Mouse (Mus musculus) heart, embryonic 12.5 days (tissue): ENCODE data around the gene Naga. TPM values are rescaled to one million over a fixed set of nuclear protein-coding genes. Genes with fewer than 3 reads are reported as not detected.

Experiments used
- ATAC-seq: fragments of 200-750 bp; cut with Nextera tagmentation; 2 replicates; pipeline ENCODE4 v1.8.0; 2017; ENCODE audit warnings: moderate TSS enrichment, moderate library complexity; ENCODE audit not compliant: insufficient number of reproducible peaks, low FRiP score
- H3K27ac ChIP-seq: fragments of 300-500 bp; sonication (generic); 2 replicates; pipeline ENCODE4 v1.5.1; 2016; ENCODE audit warnings: mild to moderate bottlenecking, moderate library complexity; ENCODE audit not compliant: poor library complexity, severe bottlenecking
- H3K27me3 ChIP-seq: fragments of 300-500 bp; sonication (generic); replicated peaks from 2 replicates; pipeline ENCODE4 v1.6.1; 2016; ENCODE audit warnings: mild to moderate bottlenecking, moderate library complexity
- H3K36me3 ChIP-seq: fragments of 300-500 bp; sonication (generic); 2 replicates; pipeline ENCODE4 v1.6.1; 2016; ENCODE audit warnings: mild to moderate bottlenecking, moderate library complexity
- H3K4me1 ChIP-seq: fragments of 300-500 bp; sonication (generic); replicated peaks from 2 replicates; pipeline ENCODE4 v1.6.1; 2016; ENCODE audit warnings: mild to moderate bottlenecking
- H3K4me2 ChIP-seq: fragments of 300-500 bp; sonication (generic); 2 replicates; pipeline ENCODE4 v1.6.1; 2016; ENCODE audit warnings: mild to moderate bottlenecking, moderate library complexity
- H3K4me3 ChIP-seq: fragments of 300-500 bp; sonication (generic); 2 replicates; pipeline ENCODE4 v1.5.1; 2016; ENCODE audit warnings: mild to moderate bottlenecking
- H3K9ac ChIP-seq: fragments of 300-500 bp; sonication (generic); 2 replicates; pipeline ENCODE4 v1.6.1; 2016; ENCODE audit warnings: mild to moderate bottlenecking, moderate library complexity
- H3K9me3 ChIP-seq: fragments of 300-500 bp; sonication (generic); replicated peaks from 2 replicates; pipeline ENCODE4 v1.6.1; 2016; ENCODE audit warnings: mild to moderate bottlenecking, moderate library complexity
- WGBS: fragments of 180-500 bp; shearing (Covaris S2); methylation state at CpG from one replicate; pipeline ENCODE4 v1.1.7; 2016; 5-methylcytosine and 5-hydroxymethylcytosine counted together
- polyA plus RNA-seq: library from polyadenylated mRNA; unstranded; fragments of >200 nt; fragmentation: Nextera tagmentation; extraction: Ambion mirVana; gene quantifications from 2 replicates; pipeline ENCODE4 v1.2.1, GENCODE M21; 2016

Naga gene
- polyA plus RNA-seq, 1 experiment from 2014 or later = 40.5 TPM

GRCm38 (mm10) chr15:82292851-82293250 is 45.9 kb downstream of the Naga start:
- ATAC-seq = no peak; the same call in 1 of the 2 replicates
- H3K4me1 ChIP-seq = peaks cover 15% of the 10 kb centered on the region
- 24% methylated on average over 5 of the region's 5 CpGs for WGBS
- no peaks in the 10 kb centered on the region for H3K36me3 ChIP-seq
- H3K4me3 ChIP-seq = peak overlapping the region; percentile 8; the same call in 1 of the 2 replicates
- H3K27ac ChIP-seq = no peak overlapping the region
- peak overlapping the region; percentile 51 for H3K4me2 ChIP-seq
- H3K9ac ChIP-seq = 0 out of 2 replicates have a peak overlapping the region, but pooled peaks have one; percentile 1
- H3K9me3 ChIP-seq = no peaks in the 10 kb centered on the region
- H3K27me3 ChIP-seq = no peaks in the 10 kb centered on the region

- H3K4me2 ChIP-seq = no peak overlapping the region
- no peaks in the 10 kb centered on the region for H3K9me3 ChIP-seq
- H3K36me3 ChIP-seq = no peaks in the 10 kb centered on the region
- H3K4me1 ChIP-seq = peaks cover 15% of the 10 kb centered on the region
- H3K27ac ChIP-seq = no peak overlapping the region
- H3K9ac ChIP-seq = no peak overlapping the region
- 88% methylated on average over 7 of the region's 7 CpGs for WGBS
- ATAC-seq = no peak
- no peaks in the 10 kb centered on the region for H3K27me3 ChIP-seq
- no peak overlapping the region for H3K4me3 ChIP-seq
Measured at GRCm38 (mm10) chr15:82290252-82290651, 48.5 kb downstream of the Naga start.

GRCm38 (mm10) chr15:82286157-82286556 is 52.6 kb downstream of the Naga start:
- 49% methylated on average over 12 of the region's 12 CpGs for WGBS
- Histone ChIP-seq H3K4me2 (no peak overlapping the region), H3K4me3 (no peak overlapping the region), H3K27ac (no peak overlapping the region), H3K27me3 (no peaks in the 10 kb centered on the region), H3K9ac (no peak overlapping the region), H3K4me1 (no peaks in the 10 kb centered on the region), H3K36me3 (no peaks in the 10 kb centered on the region), H3K9me3 (no peaks in the 10 kb centered on the region)
- no peak for ATAC-seq

GRCm38 (mm10) chr15:82280638-82281037 is 58.1 kb downstream of the Naga start:
- Histone ChIP-seq H3K4me2 (no peak overlapping the region; the same call in 1 of the 2 replicates), H3K9me3 (no peaks in the 10 kb centered on the region), H3K27me3 (peaks cover 29% of the 10 kb centered on the region), H3K9ac (0 out of 2 replicates have a peak overlapping the region, but pooled peaks have one; percentile 42), H3K4me1 (peaks cover 13% of the 10 kb centered on the region), H3K4me3 (no peak overlapping the region), H3K36me3 (no peaks in the 10 kb centered on the region), H3K27ac (no peak overlapping the region)
- WGBS = 42% methylated on average over 4 of the region's 4 CpGs
- no peak for ATAC-seq

Other genes starting within 250 kb of the Naga start
- gene Ccdc134, start 211.0 kb downstream of the Naga start, polyA plus RNA-seq = 8.7 and 11.1 TPM in 2 replicates
- 110 and 118 TPM in 2 replicates for gene Srebf2, start 191.7 kb downstream of the Naga start, polyA plus RNA-seq
- 0.19 and 0.35 TPM in 2 replicates for gene Shisa8, start 126.1 kb downstream of the Naga start, polyA plus RNA-seq
- gene Tnfrsf13c, start 114.6 kb downstream of the Naga start, polyA plus RNA-seq = 0.09 TPM in 1 of 2 replicates, not detected in the other
- 57.9 and 67.0 TPM in 2 replicates for gene Cenpm, start 94.2 kb downstream of the Naga start, polyA plus RNA-seq
- not detected in 2 replicates for gene 1500009C09Rik, start 86.5 kb downstream of the Naga start, polyA plus RNA-seq
- gene Sept3, start 64.0 kb downstream of the Naga start, polyA plus RNA-seq = 3.8 and 4.9 TPM in 2 replicates
- gene Wbp2nl, start 40.0 kb downstream of the Naga start, polyA plus RNA-seq = 0.35 and 0.66 TPM in 2 replicates
- gene Pheta2, start within 50 bp of the Naga start, polyA plus RNA-seq = 9.8 and 9.9 TPM in 2 replicates
- gene Smdt1, start within 50 bp of the Naga start, polyA plus RNA-seq = 299 and 309 TPM in 2 replicates
- gene Ndufa6, start 15.4 kb upstream of the Naga start, polyA plus RNA-seq = 475 and 496 TPM in 2 replicates
- gene Cyp2d22, start 41.3 kb upstream of the Naga start, polyA plus RNA-seq = 7.3 and 8.0 TPM in 2 replicates
- gene Cyp2d11, start 55.1 kb upstream of the Naga start, polyA plus RNA-seq = not detected in 2 replicates
- 0.15 TPM in 1 of 2 replicates, not detected in the other for gene Cyp2d10, start 68.3 kb upstream of the Naga start, polyA plus RNA-seq
- gene Cyp2d9, start 94.5 kb upstream of the Naga start, polyA plus RNA-seq = not detected in 2 replicates
- not detected in 2 replicates for gene Cyp2d12, start 216.1 kb upstream of the Naga start, polyA plus RNA-seq